Mouse (Mus musculus) bone marrow, adult 2 months (tissue): ENCODE data around the gene Svopl.

Experiments
- CTCF ChIP-seq: fragments of 200-500 bp; IDR thresholded peaks from 2 replicates; pipeline ENCODE4 v1.5.1; 2011; ENCODE audit warnings: low read length, control low read depth; ENCODE audit not compliant: control insufficient read depth, insufficient read depth
- POLR2A ChIP-seq: fragments of 200-500 bp; IDR thresholded peaks from 2 replicates; pipeline ENCODE4 v1.6.1; 2011; ENCODE audit warnings: low read depth, mild to moderate bottlenecking, control low read depth, low read length, borderline replicate concordance; ENCODE audit not compliant: control insufficient read depth

DNA sequence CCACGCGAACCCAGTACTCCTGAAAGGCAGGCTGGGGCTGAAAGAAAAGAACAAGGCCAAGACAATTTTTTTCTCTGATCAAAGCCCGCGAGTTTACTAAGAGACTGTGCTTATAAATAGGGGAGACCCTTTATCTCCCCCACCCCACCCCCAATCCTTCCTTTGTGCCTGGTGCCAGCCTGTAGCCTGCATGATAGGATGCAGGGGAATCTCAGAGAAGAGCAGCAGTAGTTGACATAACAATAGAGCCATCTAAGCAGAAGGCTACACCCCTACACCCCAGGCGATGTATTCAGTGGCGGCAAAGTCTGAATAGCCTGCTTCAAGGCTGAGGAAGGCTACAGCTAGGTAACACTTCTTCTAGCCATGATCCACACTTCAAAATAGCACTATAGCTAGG lies 110.3 kb downstream of the Svopl start:
- TF ChIP-seq CTCF (no peak), POLR2A (no peak)
